Mouse (Mus musculus) stomach, embryonic 16.5 days (tissue): ENCODE measurements around the gene Ralb. TPM values are rescaled to one million over a fixed set of nuclear protein-coding genes. Genes with fewer than 3 reads are reported as not detected.

Experiments used
- ATAC-seq: fragments of 200-750 bp; cut with Nextera tagmentation; 2 replicates; pipeline ENCODE4 v1.8.0; 2017; ENCODE audit warnings: moderate number of reproducible peaks, moderate TSS enrichment; ENCODE audit not compliant: insufficient read depth, low FRiP score
- H3K27ac ChIP-seq: fragments of 300-500 bp; sonication (generic); 2 replicates; pipeline ENCODE4 v1.5.1; 2014; ENCODE audit warnings: low read length
- H3K27me3 ChIP-seq: fragments of 300-500 bp; sonication (generic); 2 replicates; pipeline ENCODE4 v1.6.1; 2014; ENCODE audit warnings: low read length, control low read depth, mixed read lengths; ENCODE audit not compliant: control insufficient read depth, insufficient read depth
- H3K36me3 ChIP-seq: fragments of 300-500 bp; sonication (generic); 2 replicates; pipeline ENCODE4 v1.6.1; 2014; ENCODE audit warnings: low read length; ENCODE audit not compliant: control insufficient read depth, insufficient read depth
- H3K4me1 ChIP-seq: fragments of 300-500 bp; sonication (generic); 2 replicates; pipeline ENCODE4 v1.6.1; 2014; ENCODE audit warnings: low read length, control low read depth, mixed read lengths; ENCODE audit not compliant: control insufficient read depth, insufficient read depth
- H3K4me2 ChIP-seq: fragments of 300-500 bp; sonication (generic); 2 replicates; pipeline ENCODE4 v1.6.1; 2014; ENCODE audit warnings: low read depth, low read length, mixed read lengths
- H3K4me3 ChIP-seq: fragments of 300-500 bp; sonication (generic); replicated peaks from 2 replicates; pipeline ENCODE4 v1.5.1; 2014; ENCODE audit warnings: mild to moderate bottlenecking, low read length
- H3K9ac ChIP-seq: fragments of 300-500 bp; sonication (generic); 2 replicates; pipeline ENCODE4 v1.6.1; 2014; ENCODE audit warnings: low read length
- H3K9me3 ChIP-seq: fragments of 300-500 bp; sonication (generic); replicated peaks from 2 replicates; pipeline ENCODE4 v1.6.1; 2016; ENCODE audit warnings: low read length, control low read depth; ENCODE audit not compliant: control insufficient read depth
- WGBS: fragments of 180-500 bp; shearing (Covaris S2); extraction: QIAGEN DNeasy Blood & Tissue Kit; methylation state at CpG from one replicate; pipeline ENCODE4 v1.1.7; 2014; 5-methylcytosine and 5-hydroxymethylcytosine counted together
- polyA plus RNA-seq: library from polyadenylated mRNA; unstranded; fragments of >200 nt; fragmentation: Nextera tagmentation; extraction: Ambion mirVana; gene quantifications from 2 replicates; pipeline ENCODE4 v1.2.1, GENCODE M21; 2015

Ralb gene
- polyA plus RNA-seq, 1 experiment from 2014 or later, result 157 TPM

DNA sequence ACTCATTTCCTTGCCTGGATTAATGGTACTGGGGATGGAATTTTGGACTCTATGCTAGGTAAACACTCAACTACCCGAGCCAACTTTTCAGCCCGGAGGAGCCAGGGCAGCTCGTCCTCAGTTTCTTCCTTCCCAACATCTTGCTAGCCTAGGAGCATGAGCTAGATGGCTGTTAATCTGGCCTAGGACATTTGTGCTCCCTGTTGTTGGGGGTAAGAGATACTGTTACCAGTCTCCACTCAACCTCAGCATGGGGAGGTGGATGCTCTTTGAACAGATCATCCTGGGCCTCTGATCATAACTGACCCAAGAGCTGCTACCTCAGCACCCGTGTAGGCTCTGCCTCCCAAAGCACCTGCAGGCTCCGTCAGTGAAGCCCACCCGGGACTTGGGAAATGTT lies 38.7 kb upstream of the Ralb start:
- 77% methylated on average over 6 of the region's 6 CpGs for WGBS
- no peak overlapping the region for H3K4me3 ChIP-seq
- no peak overlapping the region for H3K9ac ChIP-seq
- H3K27ac ChIP-seq, result no peak overlapping the region
- H3K9me3 ChIP-seq, result no peaks in the 10 kb centered on the region
- H3K27me3 ChIP-seq, result no peaks in the 10 kb centered on the region
- no peak overlapping the region for H3K4me2 ChIP-seq
- ATAC-seq, result no peak
- peaks cover 3% of the 10 kb centered on the region; the same call in 1 of the 2 replicates for H3K4me1 ChIP-seq
- no peaks in the 10 kb centered on the region for H3K36me3 ChIP-seq

DNA sequence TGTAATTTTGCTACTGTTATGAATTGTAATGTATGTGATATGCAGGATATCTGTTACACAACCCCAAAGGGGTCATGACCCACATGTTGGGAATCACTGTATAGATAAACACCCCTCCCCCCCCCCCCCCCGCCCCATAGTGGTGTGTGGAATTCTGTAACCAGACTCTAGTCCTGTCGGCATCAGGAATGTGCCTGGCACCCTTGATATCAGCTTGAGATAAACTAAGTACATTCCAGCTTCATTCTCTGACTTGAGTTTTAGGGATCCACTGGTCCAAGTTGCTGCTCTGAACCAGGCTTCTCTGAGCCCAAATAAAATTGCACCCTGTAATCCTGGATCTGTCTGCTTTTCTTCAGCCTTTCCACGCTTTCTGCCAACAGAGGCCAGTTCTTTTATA lies 37.0 kb upstream of the Ralb start:
- no peak for ATAC-seq
- H3K9me3 ChIP-seq, result no peaks in the 10 kb centered on the region
- 47% methylated on average over 3 of the region's 3 CpGs for WGBS
- H3K27me3 ChIP-seq, result no peaks in the 10 kb centered on the region
- no peaks in the 10 kb centered on the region for H3K36me3 ChIP-seq
- no peak overlapping the region for H3K9ac ChIP-seq
- no peak overlapping the region for H3K4me3 ChIP-seq
- no peak overlapping the region for H3K27ac ChIP-seq
- H3K4me2 ChIP-seq, result no peak overlapping the region
- H3K4me1 ChIP-seq, result peaks cover 3% of the 10 kb centered on the region; the same call in 1 of the 2 replicates

DNA sequence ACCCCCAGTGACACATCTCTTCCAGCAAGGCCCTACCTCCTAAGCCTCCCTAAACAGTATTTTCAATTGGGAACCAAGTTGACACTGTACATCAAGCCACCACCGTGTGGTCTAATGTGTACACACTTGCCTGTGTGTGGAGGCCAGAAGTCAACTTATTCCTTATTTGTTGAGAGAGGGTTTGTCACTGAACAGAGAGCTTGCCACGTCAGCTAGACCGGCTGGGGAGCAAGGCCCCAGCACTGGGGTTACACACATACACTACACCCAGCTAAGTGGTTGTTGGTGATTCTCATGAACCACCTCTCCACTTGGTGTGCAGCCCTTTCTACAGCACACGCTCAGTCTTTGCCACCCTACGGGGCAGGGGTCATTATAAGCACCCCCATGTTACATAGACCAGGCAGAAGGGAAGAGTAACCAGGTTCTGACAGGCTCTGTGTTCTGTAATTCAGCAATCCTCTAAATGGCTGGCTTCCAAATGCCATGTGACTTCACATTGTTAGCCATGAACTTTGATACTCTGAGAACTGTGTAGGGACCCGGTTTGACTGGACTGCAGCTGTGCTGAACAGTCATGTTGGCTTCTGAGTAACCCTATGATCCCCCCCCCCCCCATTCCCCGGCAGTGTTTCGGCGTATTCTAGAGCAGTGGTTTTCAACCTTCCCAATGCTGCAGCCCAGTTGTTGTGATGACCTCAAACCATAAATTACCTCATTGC lies 36.4 kb upstream of the Ralb start:
- H3K27ac ChIP-seq, result peak overlapping the region; percentile 63; the same call in 1 of the 2 replicates
- no peak overlapping the region for H3K9ac ChIP-seq
- H3K4me2 ChIP-seq, result no peak overlapping the region
- peak; percentile 75; the same call in 1 of the 2 replicates for ATAC-seq
- H3K4me1 ChIP-seq, result peaks cover 3% of the 10 kb centered on the region; the same call in 1 of the 2 replicates
- no peaks in the 10 kb centered on the region for H3K36me3 ChIP-seq
- H3K9me3 ChIP-seq, result no peaks in the 10 kb centered on the region
- no peak overlapping the region for H3K4me3 ChIP-seq
- 60% methylated on average over 9 of the region's 9 CpGs for WGBS
- no peaks in the 10 kb centered on the region for H3K27me3 ChIP-seq

DNA sequence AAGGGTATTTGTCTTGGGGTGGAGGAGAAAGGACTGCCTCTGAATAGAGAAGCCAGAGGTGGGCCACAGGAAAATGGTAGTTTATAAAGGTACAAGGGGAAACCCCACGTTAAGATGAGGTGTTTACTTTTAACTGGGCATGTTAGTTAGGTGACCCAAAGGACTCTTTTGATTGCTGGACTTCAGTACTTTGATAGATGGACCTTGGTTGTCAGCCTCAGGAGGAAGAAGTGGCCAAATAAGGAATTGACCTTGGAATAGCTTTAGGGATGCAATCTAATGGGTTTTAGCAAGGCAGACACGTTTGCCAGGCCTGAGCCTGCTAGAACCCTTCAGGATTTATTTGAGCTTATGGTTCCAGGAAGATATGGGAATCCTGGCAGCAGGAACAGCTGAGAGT lies 34.7 kb upstream of the Ralb start:
- Histone ChIP-seq H3K4me2 (no peak overlapping the region), H3K27ac (no peak overlapping the region), H3K27me3 (no peaks in the 10 kb centered on the region), H3K36me3 (no peaks in the 10 kb centered on the region), H3K4me1 (peaks cover 3% of the 10 kb centered on the region; the same call in 1 of the 2 replicates), H3K4me3 (no peak overlapping the region), H3K9ac (no peak overlapping the region), H3K9me3 (no peaks in the 10 kb centered on the region)
- 36% methylated on average over 2 of the region's 2 CpGs for WGBS
- ATAC-seq, result no peak

DNA sequence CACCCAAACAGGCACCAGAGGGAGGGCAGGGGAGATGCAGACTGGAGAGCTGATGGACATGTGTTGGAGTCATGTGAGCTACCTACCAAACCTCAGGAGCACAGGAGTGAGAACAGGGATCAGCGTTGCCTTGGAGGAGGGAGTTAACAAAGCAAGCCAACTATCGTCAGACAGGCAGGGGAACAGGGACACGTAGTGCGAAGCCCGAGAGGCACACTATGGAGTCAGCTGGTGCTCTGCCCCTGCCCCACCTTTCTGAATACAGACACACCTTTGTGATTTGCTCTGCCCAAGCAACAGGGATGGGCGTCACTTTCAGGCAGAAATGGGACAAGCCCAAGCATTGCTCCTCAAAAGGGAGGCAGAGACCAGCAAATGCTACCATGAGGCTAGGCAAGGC lies 33.1 kb upstream of the Ralb start:
- Histone ChIP-seq H3K9ac (no peak overlapping the region), H3K27ac (peak overlapping the region; percentile 29; the same call in 1 of the 2 replicates), H3K36me3 (no peaks in the 10 kb centered on the region), H3K27me3 (no peaks in the 10 kb centered on the region), H3K4me3 (no peak overlapping the region), H3K9me3 (no peaks in the 10 kb centered on the region), H3K4me1 (peaks cover 3% of the 10 kb centered on the region; the same call in 1 of the 2 replicates), H3K4me2 (no peak overlapping the region)
- ATAC-seq, result peak; percentile 57; the same call in 1 of the 2 replicates
- 65% methylated on average over 6 of the region's 6 CpGs for WGBS

DNA sequence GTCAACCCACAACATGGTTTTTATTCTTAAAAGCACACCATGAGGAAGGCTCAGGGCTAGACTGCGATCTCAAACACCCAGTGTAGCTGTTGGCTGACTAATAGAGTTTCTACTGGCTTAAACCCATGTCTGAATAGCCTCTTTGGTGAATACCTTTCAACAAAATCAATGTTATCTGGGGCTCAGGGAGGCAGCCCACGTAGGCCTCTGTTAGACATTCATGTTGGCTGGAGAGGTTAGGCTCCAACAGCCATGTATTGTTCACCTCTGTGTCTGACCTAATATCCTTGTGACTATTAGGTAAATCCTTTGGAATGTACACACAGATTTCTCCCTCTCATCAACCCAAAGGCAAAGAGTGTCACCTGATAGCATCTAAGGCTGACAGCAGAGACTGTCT lies 31.5 kb upstream of the Ralb start:
- H3K27ac ChIP-seq, result no peak overlapping the region
- peaks cover 3% of the 10 kb centered on the region; the same call in 1 of the 2 replicates for H3K4me1 ChIP-seq
- no peak for ATAC-seq
- no peak overlapping the region for H3K9ac ChIP-seq
- no peaks in the 10 kb centered on the region for H3K36me3 ChIP-seq
- 75% methylated on average over 2 of the region's 2 CpGs for WGBS
- H3K9me3 ChIP-seq, result no peaks in the 10 kb centered on the region
- H3K27me3 ChIP-seq, result no peaks in the 10 kb centered on the region
- H3K4me3 ChIP-seq, result no peak overlapping the region
- H3K4me2 ChIP-seq, result no peak overlapping the region

DNA sequence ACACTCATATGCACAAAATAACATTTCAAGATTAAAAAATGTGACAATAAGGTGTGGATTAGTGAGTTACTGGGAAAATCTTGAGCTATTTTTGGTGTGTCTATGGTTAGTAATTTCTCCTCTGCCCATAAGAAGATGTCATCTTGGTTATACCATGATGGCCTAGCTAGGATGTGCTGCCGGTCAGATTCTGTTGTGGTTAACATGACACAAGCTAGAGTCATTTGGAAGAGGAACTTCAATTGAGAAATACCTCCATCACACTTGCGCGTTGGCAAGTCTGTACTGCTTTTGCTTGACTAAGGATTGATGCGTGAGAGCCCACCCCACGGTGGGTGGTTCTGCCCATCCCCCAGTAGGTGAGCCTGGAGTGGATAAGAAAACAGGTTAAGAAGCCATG lies 29.7 kb upstream of the Ralb start:
- no peak overlapping the region for H3K9ac ChIP-seq
- WGBS, result 92% methylated on average over 5 of the region's 5 CpGs
- H3K4me1 ChIP-seq, result no peaks in the 10 kb centered on the region
- no peak overlapping the region for H3K27ac ChIP-seq
- no peak overlapping the region for H3K4me2 ChIP-seq
- H3K4me3 ChIP-seq, result no peak overlapping the region
- H3K36me3 ChIP-seq, result no peaks in the 10 kb centered on the region
- ATAC-seq, result no peak
- no peaks in the 10 kb centered on the region for H3K9me3 ChIP-seq
- no peaks in the 10 kb centered on the region for H3K27me3 ChIP-seq

DNA sequence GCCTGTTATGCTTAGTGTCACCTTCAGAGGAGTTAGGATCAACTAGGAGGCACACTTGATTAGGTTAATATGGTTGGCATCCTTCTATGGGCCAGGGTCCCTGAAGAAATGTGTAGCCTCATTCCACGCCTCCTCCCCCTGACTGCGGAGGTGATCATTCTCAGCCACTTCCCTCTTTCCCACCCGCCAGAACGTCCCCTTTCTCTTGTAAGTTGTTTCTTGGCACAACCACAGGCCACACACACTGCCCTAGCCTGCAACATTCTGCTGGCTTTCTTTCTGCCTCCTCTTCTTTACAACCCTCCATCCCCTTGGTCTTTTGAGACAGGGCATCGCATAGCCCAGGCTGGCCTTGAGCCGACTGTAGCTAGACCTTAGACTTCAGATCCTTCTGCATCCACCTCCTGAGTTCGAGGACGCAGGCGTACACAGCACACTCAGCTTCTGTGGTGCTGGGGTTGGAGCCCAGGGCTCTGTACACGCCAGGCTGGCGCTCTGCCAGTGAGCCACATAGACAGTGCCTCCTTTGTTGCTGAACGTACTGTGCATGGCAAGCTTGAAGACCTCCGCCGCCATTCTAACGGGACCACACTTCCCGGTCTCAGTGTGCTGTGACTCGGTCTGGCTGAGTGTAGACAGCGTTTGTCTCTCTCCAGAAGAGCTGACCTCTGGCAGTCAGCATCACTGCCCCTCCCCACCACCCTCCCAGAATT lies 28.7 kb upstream of the Ralb start:
- ATAC-seq, result 0 out of 2 replicates have a peak, but pooled peaks have one; percentile 14
- Histone ChIP-seq H3K36me3 (peaks cover 10% of the 10 kb centered on the region), H3K27me3 (no peaks in the 10 kb centered on the region), H3K4me1 (no peaks in the 10 kb centered on the region), H3K4me3 (no peak overlapping the region), H3K4me2 (no peak overlapping the region), H3K27ac (no peak overlapping the region), H3K9me3 (peaks cover 6% of the 10 kb centered on the region), H3K9ac (no peak overlapping the region)
- 83% methylated on average over 18 of the region's 18 CpGs for whole genome bisulfite sequencing

DNA sequence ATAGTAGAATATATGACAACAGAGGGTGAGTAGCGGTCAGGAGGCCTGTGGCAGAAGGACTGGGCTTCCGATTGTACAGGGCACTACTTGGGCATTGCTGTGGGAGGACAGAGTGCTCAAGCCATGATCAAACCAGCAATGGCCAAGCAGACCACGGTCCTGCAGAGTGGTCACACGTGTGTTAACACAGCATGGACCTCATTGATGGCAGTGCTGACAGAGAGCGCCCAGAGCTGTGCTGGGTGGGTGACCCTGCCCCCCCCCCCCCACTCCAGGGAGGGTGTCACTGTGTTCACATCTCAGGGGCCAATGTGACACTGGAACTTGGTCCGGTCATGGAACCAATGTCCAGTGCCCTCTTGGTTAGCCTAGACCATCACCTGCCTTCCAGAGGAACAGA lies 27.6 kb upstream of the Ralb start:
- H3K4me1 ChIP-seq, result no peaks in the 10 kb centered on the region
- peaks cover 10% of the 10 kb centered on the region for H3K9me3 ChIP-seq
- H3K27ac ChIP-seq, result no peak overlapping the region
- no peak overlapping the region for H3K9ac ChIP-seq
- no peak overlapping the region for H3K4me3 ChIP-seq
- no peak for ATAC-seq
- WGBS, result 95% methylated on average over 6 of the region's 6 CpGs
- H3K36me3 ChIP-seq, result peaks cover 20% of the 10 kb centered on the region
- H3K4me2 ChIP-seq, result no peak overlapping the region
- H3K27me3 ChIP-seq, result no peaks in the 10 kb centered on the region
